Mouse (Mus musculus) inflammation-experienced regulatory T-cells, adult 6 months (primary cell): ENCODE data around the gene Zfp512b. TPM values are rescaled to one million over a fixed set of nuclear protein-coding genes. Genes with fewer than 3 reads are reported as not detected.

Source experiments
- ATAC-seq: one replicate; pipeline ENCODE4 v1.8.0; 2017
- polyA plus RNA-seq, 3 experiments: library from polyadenylated mRNA; unstranded; fragments of 100-300 nt; shearing (Covaris generic); gene quantifications; one replicate each; pipeline ENCODE4 v1.2.1; 2017

Gene Zfp512b
- polyA plus RNA-seq, 3 experiments from 2014 or later = 11.6 to 43.1 (median 25.3) TPM

DNA sequence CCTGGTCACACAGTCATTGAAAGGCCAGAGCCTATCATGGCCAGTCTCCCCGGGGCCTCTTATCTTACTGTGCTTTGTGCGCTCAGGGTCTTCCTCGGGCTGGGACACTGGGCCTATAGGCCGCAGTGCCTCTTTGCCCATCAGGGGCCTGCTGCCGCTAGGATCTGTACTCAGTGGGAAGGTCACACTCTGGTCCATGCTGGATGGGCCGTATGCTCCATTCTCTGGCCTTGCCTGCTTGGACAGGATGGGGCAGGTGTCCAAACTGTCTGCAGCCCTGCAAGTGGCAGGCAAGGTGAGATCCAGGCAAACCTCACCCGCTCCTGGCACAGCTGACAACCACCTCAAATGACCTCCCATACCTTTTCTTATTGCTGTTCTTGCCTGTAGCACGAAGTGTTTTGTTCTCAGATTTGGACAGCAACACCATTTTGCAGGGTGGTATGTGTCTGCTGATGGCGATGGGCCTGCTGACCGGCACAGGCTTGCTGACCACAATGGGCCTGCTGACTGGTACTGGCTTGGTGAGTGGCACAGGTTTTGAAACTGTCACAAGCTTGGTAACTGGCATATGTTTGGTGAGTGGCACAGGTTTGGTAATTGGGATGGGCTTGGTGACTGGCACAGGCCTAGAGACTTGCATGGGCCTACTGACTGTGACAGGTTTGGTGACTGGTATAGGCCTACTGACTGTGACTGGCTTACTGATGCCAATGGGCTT is 3.4 kb downstream of the Zfp512b start:
- no peak for ATAC-seq

DNA sequence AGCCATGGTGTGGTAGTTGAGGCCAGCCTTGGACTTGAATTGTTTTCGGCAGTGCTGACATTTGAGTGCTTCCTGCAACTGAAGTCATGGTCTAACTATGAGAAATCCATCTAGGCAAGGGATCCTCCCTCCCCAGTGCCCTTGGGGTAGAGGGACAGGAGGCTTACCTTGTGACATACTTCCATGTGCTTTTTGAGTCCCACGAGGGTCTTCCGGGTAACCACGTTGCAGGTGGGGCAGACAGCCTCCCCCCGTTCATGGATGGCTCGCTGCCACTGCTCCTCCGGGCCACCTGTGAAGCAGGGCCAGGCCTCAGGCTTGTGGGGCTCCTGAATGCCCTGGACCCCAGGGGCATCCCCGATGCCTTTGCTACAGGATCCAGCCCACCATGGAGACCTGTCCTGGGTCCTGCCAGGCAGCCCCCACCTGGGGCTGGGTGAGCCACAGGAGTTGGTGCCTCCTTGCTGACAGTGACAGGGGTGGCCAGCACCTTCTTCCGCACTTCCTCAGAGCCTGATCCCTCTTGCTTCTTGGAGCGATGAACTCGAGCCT is 4.3 kb downstream of the Zfp512b start:
- no peak for ATAC-seq

DNA sequence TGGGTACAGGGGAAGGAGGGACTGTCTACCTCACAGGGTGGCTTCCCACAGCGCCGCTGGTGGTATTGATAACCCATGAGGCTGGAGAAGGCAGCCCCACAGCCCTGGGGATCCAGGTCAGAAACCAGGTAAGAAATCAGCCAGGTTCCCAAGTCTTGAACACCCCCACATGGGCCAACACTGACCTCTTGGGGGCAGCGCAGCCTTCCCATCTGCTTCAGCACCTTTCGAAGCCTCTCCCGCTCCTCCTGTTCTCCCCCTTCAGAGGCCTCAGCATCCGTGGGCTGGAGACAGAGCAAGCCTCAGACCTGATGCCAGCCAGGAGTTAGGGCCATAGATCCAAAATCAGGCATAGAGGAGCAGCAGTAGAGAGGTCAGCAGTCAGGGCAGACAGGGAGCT is 4.8 kb downstream of the Zfp512b start:
- ATAC-seq = no peak

DNA sequence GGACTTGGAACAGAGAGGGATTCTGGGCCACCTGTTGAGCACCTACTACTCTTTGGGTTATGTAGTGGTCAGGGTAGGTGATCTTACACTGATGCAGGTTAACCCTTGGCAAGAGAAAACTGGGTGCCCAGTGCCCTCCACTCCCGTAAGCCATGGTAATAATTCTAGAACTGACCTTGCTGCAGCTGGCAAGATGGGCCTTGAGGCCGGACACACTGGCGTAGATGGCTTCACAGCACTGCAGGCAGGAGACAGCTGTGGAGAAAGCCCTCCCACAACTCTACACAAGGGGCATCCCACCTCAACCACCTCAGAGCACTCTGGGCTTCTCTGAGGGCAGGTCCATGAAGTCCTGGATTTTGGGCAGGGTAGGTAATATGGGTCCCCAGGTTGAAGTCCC is 6.5 kb downstream of the Zfp512b start:
- no peak for ATAC-seq

DNA sequence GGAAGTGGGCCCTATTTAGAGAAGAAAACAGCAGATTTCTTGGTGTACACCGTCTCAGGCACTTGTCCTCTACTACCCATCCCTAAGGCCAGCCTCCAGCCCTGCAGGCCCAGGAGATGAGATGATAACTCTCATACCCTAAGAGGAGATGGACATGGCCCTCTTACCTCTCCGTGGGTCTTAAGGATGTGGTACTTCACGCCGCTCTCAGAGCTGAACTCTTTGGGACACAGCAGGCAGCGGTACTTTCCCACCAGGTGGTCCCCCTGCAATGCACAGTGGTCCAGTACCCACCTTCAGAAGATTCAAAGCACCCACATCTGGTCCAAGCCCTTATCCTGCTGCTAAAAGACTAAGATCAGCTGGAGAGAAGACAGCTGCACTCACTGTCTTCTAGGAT is 7.1 kb downstream of the Zfp512b start:
- no peak for ATAC-seq

DNA sequence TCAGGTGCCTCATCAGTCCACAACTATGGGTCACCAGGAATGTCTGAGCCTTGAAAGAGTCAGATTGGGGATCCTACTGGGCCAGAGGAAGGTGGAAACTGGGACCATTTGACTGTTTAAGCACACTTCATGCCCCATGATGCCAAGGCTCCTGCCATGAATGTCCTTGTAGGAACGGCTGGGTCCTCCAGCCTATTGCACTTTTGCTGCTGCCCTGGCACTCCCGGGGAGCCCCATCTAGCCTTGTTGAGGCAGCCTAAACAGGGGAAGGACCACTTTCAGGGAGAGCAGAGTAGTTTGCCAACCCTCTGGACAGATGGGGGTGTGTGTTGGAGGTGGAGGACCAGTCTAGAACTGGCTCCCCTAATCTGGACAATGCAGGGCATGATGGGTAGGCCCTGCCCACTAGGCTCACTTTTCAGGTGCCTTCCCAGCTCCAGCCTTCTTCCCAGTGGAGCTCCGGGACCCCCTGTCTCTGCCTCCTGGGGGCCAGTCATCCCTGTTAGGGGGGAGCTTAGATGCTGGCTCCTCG is 8.1 kb downstream of the Zfp512b start, which contains the start of gene Uckl1:
Uckl1 (minus strand) TSS at position 482 of the 532 bp plus-strand sequence.
- ATAC-seq = no peak

DNA sequence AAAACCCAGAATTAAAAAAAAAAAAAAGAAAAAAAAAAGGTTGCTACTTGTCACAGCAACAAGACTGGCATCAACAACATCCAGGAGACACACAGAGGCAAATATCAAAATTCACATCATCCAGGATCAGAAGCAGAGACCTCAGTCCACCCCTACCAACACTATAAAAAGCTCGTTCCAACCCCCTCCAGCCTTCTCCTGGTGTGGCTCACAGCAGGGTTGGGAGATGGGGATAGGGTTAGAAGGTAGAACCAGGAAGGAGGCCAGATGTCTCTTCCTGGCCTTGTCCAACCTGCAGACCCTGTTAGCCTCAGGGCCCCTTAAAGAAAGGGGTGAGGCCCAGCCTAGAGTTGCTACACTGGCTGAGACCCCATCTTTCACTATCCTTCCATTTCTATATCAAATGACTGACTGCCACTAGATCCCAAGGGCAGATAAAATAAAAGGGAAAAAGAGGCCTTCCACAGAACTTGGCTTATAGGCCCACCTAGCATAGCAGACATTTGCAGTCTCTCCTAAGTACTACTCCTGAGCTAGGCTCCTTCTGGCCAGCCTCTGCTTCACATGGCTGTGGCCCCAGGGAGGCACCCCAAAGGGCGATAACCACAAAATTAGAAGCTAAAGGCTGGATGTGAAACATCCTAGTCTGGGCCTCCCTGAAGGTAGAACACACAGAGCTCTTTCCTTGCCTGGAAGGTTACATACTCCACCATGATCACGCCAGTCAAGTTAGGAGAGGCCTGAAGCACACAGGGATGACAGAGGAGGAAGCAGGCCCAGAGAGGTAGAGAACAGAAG is 8.9 kb downstream of the Zfp512b start:
- ATAC-seq = no peak

DNA sequence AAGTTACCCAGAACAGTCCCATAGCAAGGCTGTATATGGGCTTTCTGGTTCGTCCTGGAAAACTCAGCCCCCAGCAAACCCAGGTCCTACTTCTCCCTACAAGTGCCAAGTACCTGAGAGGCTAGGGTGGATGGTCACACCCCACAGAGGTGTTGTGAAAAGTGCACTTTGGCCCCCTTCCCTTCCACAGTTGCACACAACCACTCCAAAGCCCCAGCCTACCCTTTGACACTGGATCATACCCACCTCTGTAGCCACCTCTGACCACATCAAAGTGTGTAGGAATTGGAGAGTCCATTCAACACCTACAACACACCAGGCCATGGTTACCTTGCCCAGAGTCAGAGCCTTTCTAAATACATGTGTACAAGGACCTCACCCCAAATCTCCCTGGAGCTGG is 9.7 kb downstream of the Zfp512b start:
- no peak for ATAC-seq

DNA sequence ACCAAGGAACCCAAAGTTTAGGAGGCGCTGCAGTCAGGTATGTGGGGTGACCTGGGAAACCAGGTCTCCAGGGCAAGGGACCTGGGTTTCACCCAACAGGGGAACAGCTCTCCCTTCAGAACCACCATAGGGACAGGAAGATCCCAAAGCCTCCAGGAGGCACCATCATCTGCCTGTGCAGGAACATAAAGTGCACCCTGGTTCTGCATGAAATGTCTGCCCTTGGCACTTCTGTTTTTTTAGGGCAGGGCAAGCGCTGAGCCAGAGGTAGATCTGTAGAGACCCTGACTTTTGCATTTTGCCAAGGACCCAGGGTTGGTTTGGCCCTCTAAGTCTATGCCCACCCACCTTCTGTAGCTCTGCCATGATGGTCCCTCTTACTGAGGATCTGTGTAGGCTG is 10.2 kb downstream of the Zfp512b start:
- no peak for ATAC-seq

DNA sequence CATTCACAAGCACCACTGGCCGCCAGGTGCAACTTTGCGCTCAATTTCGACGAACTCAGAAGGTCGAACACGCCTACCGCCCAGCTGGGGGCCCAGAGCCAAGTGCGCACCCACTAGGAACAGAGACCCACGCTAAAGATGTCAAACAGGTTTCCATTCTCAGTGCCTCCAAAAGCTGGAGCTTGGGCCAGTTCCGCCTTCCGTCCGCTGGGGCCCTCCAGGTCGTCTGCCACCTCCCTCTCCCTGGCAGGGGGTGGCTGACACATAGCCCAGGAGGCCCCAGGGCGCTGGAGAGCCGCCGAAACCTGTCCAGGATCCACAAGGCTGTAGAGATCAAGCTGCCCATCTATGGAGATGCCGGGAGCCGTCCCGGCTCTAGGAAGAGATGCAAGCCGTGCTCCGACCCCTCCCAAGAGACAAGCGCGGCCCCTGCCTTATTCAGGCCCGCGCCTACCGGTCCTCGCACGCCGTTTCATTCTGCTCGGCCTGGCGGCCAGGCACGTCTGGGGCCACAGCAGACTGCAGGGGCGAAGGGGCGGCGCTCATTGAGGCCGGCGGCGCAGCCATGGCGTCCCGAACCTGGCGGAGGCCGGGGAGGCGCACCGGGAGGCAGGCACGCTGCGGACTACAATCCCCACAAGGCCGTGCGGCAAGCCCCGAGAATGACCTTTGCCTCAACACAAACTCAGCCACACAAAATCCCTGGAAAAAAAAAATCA is 11.0 kb downstream of the Zfp512b start:
- peak; percentile 75 for ATAC-seq

DNA sequence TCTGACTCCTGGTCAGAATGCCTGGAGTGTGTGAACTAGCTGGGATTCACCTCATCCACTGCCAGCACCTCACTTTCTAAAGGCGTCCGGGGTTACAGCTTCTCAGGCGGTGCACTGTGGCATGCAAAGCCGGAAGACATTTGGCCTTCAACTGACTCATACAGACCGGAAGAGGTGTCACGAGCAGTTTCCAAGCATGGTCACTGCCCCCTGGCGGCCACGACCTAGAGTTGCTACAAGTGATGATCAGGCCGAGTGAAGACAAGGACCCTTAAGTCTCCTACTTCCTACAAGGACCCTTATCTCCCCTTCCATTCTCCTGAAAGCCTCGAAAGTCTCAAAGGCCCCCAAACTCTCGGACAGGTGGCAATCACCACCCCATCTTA is 11.6 kb downstream of the Zfp512b start:
- ATAC-seq = peak; percentile 93

DNA sequence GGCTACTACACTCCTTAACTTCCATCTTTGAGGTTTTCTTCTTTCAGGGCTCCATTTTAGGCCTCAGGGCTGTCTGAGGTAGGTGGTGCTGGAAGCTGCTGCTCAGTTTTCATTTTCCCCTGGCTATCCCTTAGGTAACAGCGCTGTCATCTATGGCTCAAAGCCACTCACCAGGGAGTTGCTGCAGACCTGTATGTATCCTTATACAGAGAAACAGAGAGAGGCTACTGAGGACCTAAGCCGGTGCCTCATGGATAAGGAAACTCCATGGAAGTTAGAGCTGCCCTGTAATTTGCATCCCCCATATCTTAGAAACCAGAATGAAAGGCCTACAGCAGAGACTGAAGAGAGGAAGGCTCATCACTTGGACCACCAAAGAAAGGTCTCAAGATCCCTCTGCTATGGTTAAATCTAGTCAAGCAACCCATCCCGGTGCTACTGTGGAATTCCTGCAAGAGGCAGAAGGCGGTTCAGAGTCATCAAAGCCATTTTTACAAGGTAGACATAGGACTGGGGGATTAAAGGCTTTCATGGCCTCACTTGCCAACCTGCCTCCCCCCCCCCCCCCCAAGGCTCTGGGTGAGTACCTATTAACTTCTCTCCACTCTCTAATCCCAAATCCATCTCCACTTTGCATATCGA is 12.4 kb downstream of the Zfp512b start:
- ATAC-seq = no peak

DNA sequence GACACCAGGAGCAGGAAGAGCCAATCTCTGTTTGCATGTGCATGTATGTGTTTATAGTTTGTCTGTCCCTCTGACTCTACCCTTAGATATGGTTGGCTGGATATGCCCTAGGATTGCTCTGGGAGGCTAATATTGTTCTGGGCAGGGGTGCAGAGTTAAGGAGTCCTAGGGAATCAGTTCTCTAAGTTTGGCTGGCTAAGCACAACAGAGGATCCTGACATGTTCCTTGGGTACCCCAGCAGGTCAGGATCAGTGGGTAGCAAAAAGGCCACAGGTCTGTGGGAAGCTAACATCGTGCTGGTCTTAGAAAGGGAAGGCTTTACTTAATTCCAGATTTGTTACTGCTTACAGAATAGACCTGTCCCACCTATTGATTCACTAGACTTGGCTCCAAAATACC is 12.9 kb downstream of the Zfp512b start:
- no peak for ATAC-seq

DNA sequence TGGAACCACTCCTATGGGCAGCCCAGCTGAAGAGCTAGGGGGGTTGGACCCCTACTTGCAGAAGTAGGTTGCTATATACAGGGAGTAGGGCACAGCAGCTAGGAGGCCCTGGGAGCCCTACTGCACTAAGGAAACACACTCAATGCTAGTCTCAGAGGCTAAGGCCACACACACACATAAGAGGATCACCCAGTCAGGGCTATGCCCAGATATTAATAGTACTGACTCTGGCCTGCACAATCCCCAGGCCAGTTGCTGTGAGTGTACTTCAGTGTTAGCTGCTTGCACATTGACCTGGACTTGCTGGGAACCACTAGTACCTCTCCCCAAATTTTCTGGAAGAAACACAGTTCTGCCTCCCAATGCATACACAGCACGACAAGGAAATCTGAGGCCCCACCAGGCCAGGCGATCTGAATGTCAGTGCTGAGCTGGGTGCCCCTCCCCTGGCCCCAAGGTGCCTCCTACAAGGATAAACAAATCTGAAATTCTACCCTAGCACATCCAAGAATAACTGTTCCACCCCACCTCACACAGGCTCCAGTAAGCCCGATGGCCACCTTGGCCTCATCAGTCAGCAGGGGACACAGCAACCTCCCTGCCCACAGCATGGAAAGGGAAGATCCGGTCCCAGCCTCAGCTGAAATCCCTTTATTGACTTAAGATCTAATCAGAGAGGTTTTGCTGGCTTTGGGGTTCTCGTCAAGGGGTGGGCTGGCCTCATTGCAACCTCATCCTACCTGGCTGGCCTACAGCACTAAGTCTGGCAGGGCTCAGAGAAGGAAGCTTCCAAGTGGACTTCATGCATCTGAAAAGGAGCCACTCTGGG is 13.6 kb downstream of the Zfp512b start:
- no peak for ATAC-seq

DNA sequence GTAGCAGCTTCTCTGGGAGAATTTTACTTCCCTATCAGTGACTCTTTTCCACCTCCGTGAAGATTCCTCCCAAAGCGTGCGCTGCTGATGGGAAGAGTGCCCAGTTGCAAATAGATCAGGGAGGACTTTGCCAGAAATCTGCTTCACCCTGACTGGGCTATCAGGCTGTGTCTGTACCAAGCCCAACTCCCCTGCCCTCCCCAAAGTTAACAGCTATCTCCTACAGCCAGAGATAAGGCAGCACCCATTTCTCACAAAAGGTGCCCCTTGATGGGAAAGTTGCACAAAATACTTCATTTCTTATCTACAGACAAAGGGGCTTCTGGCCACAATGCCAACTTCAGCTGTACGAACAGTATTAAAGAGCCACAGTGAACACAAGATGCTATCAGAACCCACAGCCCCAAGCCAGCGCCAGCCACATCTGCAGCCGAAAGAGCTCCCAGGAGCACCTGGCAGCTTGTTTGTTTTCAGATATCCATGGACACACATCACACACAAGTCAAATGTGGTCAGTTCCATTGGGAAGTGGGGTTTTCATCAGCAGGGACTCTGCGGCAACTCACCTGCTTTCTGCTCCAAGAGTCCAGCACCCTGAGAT is 14.5 kb downstream of the Zfp512b start:
- no peak for ATAC-seq

DNA sequence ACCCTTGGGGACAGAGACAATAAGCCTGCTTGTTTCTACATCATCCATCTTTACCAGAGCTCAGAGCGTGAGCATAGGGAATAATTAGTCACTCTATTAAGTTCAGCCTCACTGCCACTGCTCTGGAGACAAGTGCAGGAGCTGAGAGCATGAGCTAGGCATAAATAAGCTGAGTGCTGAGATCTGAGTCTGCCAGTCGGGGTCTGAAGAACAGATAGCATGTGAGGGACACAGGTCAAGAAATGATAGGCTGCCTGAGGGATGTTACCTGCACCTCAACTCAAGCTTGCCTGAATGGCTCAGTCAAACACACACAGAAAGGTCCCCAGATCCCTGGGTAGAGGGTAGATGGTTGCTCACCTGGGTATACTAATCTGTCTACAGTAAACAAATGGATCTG is 15.5 kb downstream of the Zfp512b start:
- no peak for ATAC-seq

DNA sequence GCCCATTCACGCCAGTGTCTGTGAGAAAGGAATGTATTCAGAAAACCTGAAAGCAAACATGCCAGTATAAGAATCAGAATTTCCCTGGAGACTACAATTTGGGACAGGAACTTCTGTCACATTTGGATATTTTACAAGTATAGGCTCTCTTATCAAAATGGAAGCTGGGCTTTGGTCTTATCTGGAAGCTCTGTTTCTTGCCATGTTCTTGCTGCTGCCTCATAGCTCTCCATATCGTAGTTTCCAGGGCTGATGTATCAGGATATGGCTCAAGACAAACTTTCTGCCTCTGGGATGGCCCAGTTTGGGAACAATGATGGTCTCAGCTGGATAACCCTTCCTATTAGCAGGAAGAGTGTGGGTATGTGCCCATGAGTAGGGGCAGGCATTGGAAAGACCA is 16.0 kb downstream of the Zfp512b start:
- ATAC-seq = no peak

DNA sequence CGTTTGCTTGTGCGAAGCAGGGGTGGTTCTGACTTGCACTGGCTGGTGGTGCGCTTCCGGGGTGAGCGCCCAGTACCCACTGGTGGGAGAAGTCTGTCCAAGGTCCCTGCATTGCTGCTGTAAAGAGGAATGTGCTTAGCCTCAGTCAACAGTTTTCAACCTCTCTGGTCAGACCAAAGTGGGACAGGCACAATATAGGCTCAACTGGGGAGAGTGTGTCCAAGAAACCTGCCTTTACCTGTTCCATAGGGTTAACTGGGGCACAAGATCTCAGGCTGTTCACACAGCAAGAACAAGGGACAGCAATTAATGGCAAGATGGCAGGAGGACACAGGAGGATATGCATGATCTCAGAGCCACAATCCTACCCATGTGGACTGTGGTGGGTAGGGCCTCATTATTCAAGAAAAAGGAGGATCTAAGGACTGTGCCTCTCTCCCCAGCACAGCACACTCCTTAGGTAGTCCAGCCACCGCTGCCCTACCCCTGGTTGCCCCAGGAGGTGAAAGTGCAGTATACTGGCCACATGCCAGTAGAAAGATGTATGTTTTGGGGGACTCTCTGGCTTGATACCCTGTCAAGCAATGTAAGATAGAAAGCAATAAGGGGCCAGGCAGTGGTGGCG is 17.6 kb downstream of the Zfp512b start:
- no peak for ATAC-seq

DNA sequence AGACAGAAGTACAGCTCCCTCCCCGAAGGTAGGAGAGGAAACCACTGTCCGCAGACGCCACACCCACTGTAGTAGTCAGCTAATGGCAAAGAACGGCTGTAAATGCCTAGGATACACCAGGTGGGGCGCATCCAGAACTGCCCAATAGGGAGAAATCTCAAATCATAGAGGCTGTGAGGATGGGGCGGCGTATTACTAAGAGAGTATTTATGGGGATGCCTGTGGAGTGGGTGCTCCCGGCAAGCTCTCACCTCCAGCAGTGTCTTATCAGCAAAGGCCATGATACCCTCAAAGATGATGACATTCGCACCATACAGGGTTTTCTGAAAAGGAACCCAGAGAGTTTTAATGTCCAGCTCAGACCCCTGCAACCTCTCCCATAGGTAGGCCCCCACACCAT is 18.6 kb downstream of the Zfp512b start:
- ATAC-seq = no peak
